Mouse (Mus musculus): ENCODE results near the gene Gm364. TPM values are rescaled to one million over a fixed set of nuclear protein-coding genes. Genes with fewer than 3 reads are reported as not detected.

Gm364 gene
- polyA plus RNA-seq, 1 experiment from 2014 or later = not detected

- H3K4me1 ChIP-seq = no peaks in the 10 kb centered on the region
- no peaks in the 10 kb centered on the region for H3K9me3 ChIP-seq
- H3K27me3 ChIP-seq (replicated peaks) = no peaks in the 10 kb centered on the region
- no peak for ATAC-seq (ENCODE audit: extremely low read depth, insufficient number of reproducible peaks, low FRiP score, low TSS enrichment)
- no peak overlapping the region for H3K9ac ChIP-seq
- 45% methylated on average over 1 of the region's 1 CpGs for WGBS
- no peak overlapping the region for H3K4me2 ChIP-seq
- no peaks in the 10 kb centered on the region for H3K36me3 ChIP-seq
- H3K4me3 ChIP-seq = no peak overlapping the region
- no peak overlapping the region for H3K27ac ChIP-seq (replicated peaks)
These were observed 7.6 kb upstream of the Gm364 start for GRCm38 (mm10) chrX:57401388-57401787.

DNA sequence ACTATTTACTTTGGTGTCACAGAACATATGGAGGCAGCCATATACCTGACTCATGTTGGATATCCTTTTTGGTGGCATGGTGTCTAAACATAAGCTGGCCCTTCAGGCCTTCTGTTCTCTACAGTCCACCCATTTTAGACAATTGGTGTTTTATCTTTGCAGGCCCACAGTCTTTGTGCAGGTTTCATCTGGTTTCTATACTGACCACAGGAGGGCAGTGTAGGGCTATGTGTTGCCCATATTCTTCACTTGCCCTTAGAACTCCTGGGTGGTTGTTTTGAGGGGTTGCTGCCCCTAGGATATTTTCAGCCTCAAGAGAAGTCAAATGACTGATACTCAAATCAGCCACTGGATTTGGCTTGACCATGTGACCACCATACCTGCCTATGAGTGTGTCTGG, 5.3 kb upstream of the Gm364 start:
- ATAC-seq (ENCODE audit: extremely low read depth, insufficient number of reproducible peaks, low FRiP score, low TSS enrichment) = no peak
- H3K4me2 ChIP-seq = no peak overlapping the region
- H3K27ac ChIP-seq (replicated peaks) = no peak overlapping the region
- H3K4me1 ChIP-seq = no peaks in the 10 kb centered on the region
- H3K4me3 ChIP-seq = no peak overlapping the region
- no peaks in the 10 kb centered on the region for H3K27me3 ChIP-seq (replicated peaks)
- no peaks in the 10 kb centered on the region for H3K36me3 ChIP-seq
- H3K9me3 ChIP-seq = no peaks in the 10 kb centered on the region
- H3K9ac ChIP-seq = no peak overlapping the region

DNA sequence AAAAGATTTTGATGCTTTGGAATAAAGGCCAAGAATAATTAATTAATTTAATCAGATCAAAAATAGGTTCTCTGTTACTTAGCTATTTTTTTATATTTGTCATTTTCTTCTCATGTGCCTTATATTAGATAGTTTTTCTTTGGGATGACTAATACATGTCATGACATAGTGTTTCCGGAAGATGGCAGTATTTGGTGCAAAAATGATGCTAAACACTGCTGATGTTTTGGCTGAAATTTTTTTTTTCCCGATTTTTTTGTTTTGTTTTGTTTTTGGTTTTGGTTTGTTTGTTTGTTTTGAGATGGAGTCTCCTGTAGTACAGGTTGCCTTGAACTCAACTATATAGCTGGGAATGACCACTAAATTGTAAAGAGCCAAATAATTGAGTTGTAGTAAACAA, 22.7 kb downstream of the Gm364 start:
- no peak overlapping the region for H3K4me2 ChIP-seq
- no peak for ATAC-seq (ENCODE audit: extremely low read depth, insufficient number of reproducible peaks, low FRiP score, low TSS enrichment)
- no peaks in the 10 kb centered on the region for H3K36me3 ChIP-seq
- no peaks in the 10 kb centered on the region for H3K27me3 ChIP-seq (replicated peaks)
- no peaks in the 10 kb centered on the region for H3K4me1 ChIP-seq
- 11% methylated on average over 2 of the region's 2 CpGs for WGBS
- no peak overlapping the region for H3K27ac ChIP-seq (replicated peaks)
- no peak overlapping the region for H3K9ac ChIP-seq
- H3K4me3 ChIP-seq = no peak overlapping the region
- H3K9me3 ChIP-seq = no peaks in the 10 kb centered on the region

GRCm38 (mm10) chrX:57433897-57434296, 24.9 kb downstream of the Gm364 start:
- Histone ChIP-seq H3K27ac (replicated peaks) (no peak overlapping the region), H3K27me3 (replicated peaks) (no peaks in the 10 kb centered on the region), H3K4me3 (no peak overlapping the region), H3K9ac (no peak overlapping the region), H3K9me3 (no peaks in the 10 kb centered on the region), H3K4me2 (no peak overlapping the region), H3K4me1 (no peaks in the 10 kb centered on the region), H3K36me3 (no peaks in the 10 kb centered on the region)
- 76% methylated on average over 2 of the region's 2 CpGs for WGBS
- ATAC-seq (ENCODE audit: extremely low read depth, insufficient number of reproducible peaks, low FRiP score, low TSS enrichment) = no peak

- no peak for ATAC-seq (ENCODE audit: extremely low read depth, insufficient number of reproducible peaks, low FRiP score, low TSS enrichment)
- no peaks in the 10 kb centered on the region for H3K4me1 ChIP-seq
- H3K9ac ChIP-seq = no peak within 1 kb of the TSS
- H3K4me3 ChIP-seq = peak within 1 kb of the TSS; percentile 44
- 9% methylated on average over 20 of the region's 28 CpGs for WGBS
- H3K36me3 ChIP-seq = no peaks in the 10 kb centered on the region
- H3K27ac ChIP-seq (replicated peaks) = no peak within 1 kb of the TSS
- peak within 1 kb of the TSS; percentile 68 for H3K4me2 ChIP-seq
- peaks cover 64% of the 10 kb centered on the region for H3K27me3 ChIP-seq (replicated peaks)
- no peaks in the 10 kb centered on the region for H3K9me3 ChIP-seq
These were observed 94.7 kb downstream of the Gm364 start, which contains the start of gene Gpr101 for GRCm38 (mm10) chrX:57503634-57504033. Gene Gpr101 (minus strand): TSS chrX:57503757.

DNA sequence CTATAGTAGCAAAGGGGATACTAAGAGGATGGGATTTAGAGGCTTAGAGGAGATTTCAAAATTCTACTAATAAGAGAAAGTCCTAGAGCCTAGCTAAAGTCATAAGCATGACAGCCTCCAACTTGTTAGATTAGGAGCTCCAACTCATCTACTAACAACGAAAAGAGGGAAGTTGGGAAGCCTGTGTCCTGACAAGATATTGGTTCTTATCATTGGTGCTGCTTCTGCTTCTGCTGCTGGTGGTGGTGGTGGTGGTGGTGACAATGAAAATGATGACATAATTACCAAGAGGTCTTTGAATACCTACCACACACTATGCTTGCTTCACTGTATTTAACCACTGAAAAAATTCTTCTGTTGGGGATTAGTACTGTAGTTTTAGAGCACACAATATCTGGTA, 97.3 kb downstream of the Gm364 start:
- 64% methylated on average over 1 of the region's 1 CpGs for WGBS
- Histone ChIP-seq H3K27me3 (replicated peaks) (peaks cover 45% of the 10 kb centered on the region), H3K27ac (replicated peaks) (no peak overlapping the region), H3K36me3 (no peaks in the 10 kb centered on the region), H3K4me3 (no peak overlapping the region), H3K4me2 (no peak overlapping the region), H3K9ac (no peak overlapping the region), H3K9me3 (no peaks in the 10 kb centered on the region), H3K4me1 (no peaks in the 10 kb centered on the region)
- ATAC-seq (ENCODE audit: extremely low read depth, insufficient number of reproducible peaks, low FRiP score, low TSS enrichment) = no peak

DNA sequence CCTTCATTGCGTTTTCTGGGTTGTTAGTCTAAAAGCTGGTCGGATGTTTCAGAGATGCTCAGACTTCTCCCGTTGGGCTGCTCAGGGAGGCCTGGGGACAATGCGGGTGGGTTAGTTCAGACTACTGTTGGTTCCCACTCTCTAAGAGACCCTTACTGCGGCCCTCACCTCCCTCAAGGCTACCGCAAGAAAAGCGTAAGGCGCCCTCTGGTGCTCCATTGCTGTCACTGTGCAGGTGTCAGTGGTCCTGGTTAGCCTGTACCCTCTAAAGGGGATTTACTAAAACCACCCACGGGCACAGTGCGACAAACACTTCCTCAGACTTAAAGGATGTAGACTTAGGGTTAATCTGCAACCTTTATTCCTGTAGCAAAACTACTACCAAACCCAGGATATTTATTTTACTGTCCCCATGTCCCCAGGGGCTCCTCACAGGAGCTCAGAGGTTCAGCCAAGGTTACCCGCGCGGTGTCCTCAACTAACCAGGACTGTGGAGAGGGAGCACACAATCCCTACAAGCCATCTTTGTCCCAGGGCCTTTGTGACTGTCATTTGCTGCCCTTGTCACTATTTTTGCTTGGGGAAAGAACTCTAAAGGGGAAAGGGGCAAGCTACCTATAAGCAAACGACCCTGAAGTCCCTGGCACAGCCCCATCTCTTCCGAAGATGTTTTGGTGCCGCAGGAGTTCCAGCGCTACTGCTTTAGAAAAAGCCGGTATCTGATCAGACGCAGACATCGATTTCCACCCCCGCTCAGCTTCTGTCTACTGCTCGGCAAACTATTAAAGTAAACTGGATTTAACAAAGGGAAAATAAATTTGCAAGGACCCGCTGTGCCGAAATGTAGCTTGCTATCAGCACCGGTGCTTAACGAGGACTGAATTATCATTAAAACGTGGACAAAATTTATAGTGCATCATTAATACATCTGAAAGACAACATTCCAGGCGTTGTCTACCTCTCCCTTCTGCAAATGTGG, 112.5 kb downstream of the Gm364 start:
- Histone ChIP-seq H3K36me3 (no peaks in the 10 kb centered on the region), H3K4me3 (0 out of 2 replicates have a peak overlapping the region, but pooled peaks have one; percentile 8), H3K27me3 (replicated peaks) (peaks cover 15% of the 10 kb centered on the region; the same call in 1 of the 2 replicates), H3K9ac (no peak overlapping the region), H3K27ac (replicated peaks) (no peak overlapping the region), H3K9me3 (no peaks in the 10 kb centered on the region), H3K4me1 (no peaks in the 10 kb centered on the region), H3K4me2 (peak overlapping the region; percentile 49)
- 41% methylated on average over 28 of the region's 28 CpGs for WGBS
- no peak for ATAC-seq (ENCODE audit: extremely low read depth, insufficient number of reproducible peaks, low FRiP score, low TSS enrichment)

Other genes with a start within 250 kb of the Gm364 start
- gene Cd40lg, start 197.0 kb upstream of the Gm364 start, polyA plus RNA-seq (2015; fragmentation: Nextera tagmentation; extraction: Ambion mirVana) = not detected in 2 replicates
- 26.6 and 26.8 TPM in 2 replicates for gene Arhgef6, start 70.4 kb upstream of the Gm364 start, polyA plus RNA-seq (2015; fragmentation: Nextera tagmentation; extraction: Ambion mirVana)
- gene Rbmx, start 16.1 kb upstream of the Gm364 start, polyA plus RNA-seq (2015; fragmentation: Nextera tagmentation; extraction: Ambion mirVana) = 74.8 and 75.8 TPM in 2 replicates
- not detected in 2 replicates for gene Gpr101, start 94.6 kb downstream of the Gm364 start, polyA plus RNA-seq (2015; fragmentation: Nextera tagmentation; extraction: Ambion mirVana)